Mouse (Mus musculus) lung, postnatal 10 days (tissue): ENCODE results near the gene Cdc40.

Source experiments
- DNase-seq: peaks from one replicate; pipeline ENCODE4 v3.0.0; 2021

Cdc40 gene

DNA sequence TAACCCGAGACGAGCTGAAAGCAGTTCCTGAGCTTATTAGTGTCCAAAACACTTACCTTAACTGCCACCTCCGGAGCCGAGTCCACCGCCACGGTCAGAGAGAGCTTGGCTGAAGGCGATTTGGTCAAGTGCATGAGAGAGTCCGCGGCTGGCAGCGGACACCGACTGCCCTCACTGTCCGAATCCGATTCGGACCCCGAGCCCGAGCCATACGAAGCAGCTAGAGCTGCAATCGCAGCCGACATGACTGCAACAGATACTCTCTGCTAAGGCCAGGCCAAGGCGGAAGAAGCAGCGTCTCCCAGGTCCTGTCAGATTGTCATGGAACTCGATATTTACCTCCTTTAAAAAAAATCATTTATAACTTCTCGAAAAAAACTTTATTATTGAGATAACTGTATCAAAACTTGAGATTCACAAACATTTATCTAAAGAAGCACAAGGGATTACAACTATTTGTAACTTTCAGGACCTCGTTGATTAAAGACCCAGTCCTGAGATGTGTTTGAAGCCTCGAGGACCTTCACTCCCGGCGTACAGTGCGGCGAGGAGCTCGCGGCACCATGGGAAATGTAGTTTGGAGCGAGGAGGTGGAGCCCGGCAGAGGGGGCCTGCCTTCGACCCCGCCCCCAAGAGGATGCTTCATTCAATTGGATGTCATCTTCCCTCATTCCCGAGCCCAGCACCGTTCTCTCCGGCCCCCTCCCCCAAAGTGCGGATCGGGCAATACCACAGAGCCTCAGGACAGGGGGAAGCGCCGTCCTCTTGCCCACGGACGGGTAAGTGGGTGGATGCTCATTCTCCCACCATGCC lies at the start of gene Cdc40, which contains the start of gene Wasf1:
Gene Cdc40 (minus strand): TSS at position 481 of the 813 bp plus-strand sequence.
Gene Wasf1 (plus strand): TSS at position 645 of the 813 bp plus-strand sequence.
- DNase-seq = peak; percentile 99

DNA sequence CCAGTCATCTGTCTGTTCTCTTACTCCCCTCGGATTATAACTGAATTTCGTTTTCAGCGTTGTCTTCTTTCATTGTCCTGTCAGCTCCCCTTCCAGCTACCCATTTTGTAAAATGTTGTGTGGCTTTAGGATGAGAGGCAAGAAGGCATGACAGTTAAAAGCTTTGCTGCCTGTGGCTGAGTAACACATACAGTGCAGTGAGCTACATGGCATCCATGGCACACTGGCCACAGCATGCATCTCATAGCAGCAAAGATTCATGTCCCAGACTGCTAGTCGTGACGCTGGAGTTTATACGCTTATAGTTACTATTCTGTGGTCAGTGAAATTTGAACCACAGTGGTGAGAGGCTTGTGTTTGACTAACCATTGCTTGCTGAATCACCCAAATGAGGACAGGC lies 36.4 kb upstream of the Cdc40 start:
- DNase-seq = no peak

DNA sequence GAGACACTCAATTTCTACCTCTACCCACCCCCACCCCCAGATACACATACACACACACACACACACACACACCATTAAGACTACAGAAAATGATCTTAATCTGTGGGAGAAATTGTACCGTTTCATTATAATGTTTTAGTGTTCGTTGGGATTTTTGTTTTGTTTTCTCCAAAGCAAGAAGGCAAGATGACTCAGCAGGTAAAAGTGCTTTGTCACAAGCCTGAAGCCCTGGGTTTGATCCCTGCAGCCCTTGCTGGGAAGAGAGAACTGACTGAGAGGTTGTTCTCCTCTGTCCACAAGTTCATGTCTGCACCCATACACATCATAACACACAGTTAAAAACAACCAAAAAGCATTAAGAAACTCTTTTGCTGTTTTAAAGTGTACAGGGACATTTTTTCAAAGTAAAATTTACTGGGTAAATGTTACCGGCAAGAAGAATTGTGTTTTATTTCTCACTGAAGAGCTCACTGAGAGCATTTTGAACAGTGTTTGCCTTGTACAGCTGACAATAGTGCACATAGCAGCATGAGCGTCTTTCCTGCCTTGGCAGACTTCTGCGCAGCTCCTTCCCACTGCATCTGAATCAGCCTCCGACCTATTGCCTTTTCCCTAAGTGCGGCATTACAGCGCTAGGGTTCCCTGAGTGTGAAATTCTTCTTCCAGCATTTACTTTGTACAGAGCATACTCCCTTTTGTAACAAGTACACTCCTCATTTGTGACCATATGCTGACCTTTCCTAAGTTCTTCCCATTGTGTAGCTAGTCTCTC lies 35.7 kb upstream of the Cdc40 start:
- no peak for DNase-seq

DNA sequence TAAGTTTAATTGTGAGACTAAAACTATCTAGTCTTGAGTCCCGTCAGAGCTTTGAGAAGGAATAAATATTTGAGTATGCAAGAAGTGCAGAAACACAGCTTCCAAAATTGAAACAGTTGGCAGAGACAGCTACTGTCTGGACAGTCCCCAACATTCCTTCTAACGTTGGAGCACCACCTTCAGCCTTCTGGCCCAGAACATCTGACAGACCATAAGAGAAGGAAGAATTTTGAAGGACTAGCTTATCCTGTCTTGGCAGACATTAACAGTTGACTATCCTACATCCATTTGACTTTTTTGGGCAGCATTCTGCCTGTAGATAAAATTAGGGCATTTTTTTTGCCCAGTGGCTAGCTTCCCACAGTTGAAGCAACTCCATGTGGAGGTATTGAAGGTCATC lies 32.1 kb upstream of the Cdc40 start:
- DNase-seq = no peak

DNA sequence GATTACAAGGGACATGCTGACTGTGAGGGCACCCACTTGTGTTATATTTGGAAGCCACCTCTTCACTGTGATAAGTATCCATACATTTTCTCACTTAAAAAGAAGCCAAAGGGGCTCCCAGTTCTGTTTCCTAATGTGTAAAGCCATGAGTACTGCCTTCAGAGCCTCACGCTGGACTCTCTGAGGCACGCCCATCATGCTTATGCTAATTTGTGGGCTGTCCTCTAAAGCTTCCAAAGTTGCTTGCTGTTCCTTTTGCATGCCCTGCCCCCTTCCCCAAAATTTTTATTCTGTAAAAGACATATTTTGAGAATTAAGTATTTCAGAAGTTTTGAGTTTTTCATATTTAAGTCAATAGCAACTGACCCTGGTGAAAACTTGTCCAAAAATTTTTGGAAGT lies 27.7 kb upstream of the Cdc40 start:
- no peak for DNase-seq

DNA sequence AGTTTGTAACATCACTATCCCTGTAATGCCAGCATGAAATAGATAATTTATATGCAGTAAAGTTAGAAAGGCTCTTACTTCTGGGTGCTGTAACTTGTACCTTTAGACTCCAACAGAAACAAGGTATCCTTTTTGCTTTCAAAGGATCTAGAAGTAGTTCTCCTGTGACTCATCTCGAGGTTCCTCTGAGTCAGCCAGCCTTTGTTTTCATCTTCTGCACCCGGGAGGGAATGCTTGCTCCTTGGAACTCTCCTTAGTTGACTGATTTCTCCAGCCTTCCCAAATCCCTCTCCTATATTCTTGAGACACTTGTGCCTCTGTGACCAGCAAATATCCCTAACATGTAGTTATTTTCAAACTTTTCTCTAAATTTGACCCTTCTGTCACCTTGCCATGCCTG lies 25.5 kb upstream of the Cdc40 start:
- DNase-seq = no peak

DNA sequence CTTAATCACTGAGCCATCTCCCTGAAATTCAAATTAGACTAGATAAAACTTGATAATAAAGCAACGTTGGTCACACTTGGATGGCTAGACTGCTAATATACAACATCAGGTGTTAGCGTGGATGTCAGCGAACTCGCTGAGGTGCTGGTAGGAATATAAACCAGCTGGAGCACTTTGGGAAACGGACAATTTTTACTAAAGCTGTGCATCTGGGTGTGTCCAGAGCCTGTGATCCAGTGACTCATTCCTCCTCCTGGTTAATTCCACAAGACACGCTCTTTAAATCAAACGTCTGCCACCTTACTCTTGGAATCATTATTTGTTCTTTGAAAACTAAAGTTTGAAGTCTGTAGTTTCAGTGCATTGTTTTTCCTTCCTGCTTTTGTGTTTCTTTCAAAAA lies 23.7 kb upstream of the Cdc40 start:
- DNase-seq = no peak

DNA sequence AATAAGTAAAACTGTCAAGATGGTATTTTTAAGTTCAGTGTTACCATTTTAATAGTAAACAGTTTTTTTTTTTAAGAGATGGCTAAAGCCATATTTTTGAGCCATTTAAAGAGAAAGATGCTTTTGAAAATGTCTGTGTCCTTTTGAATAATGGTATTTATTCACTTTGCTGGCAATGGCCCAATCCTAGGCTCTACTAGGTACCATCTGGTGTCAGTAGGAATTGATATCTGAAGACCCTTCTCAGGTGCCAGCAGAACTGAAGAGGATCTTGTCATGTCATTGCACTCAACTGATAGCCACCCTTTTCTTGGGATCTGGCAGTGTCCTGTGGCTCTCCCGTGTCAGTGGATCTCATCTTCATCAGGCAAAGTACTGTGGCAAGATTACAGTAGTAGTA lies 23.0 kb upstream of the Cdc40 start:
- no peak for DNase-seq

DNA sequence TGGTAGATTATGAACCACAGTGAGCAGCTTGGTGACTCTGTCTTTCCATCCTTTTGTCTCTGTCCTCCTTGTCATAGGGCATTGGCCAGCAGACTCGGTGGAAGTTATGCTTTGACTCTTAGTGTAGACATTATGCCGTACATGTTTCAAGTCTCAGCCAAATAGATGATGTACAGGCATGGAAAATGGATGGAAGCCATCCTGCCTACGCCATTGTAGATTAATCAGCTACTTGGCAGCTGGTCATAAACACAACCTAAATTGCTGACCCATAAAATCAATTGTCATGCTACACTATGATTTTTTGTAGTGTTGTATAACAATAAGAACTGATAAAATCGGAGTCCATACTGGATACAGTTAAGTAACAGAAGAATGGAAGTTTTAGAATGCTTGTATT lies 18.7 kb upstream of the Cdc40 start:
- DNase-seq = no peak

DNA sequence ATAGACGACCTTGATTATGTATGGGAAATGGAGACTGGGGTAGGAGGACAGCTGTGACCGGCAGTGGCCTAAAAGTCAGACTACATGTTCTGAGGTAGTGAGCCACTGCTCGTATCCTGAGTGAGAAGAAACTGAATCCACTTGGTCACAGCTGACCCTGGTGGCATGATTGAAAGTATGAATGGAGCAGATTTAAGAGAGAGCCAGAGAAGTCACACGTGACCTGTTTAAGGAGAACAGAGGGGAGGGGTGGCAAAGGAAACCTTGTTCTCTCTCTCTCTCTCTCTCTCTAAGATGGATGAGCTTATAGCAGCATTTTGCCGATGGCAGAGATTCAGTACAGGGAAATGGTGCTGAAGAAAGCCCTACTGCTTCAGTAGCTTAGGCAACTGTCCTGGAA lies 13.5 kb upstream of the Cdc40 start:
- no peak for DNase-seq

DNA sequence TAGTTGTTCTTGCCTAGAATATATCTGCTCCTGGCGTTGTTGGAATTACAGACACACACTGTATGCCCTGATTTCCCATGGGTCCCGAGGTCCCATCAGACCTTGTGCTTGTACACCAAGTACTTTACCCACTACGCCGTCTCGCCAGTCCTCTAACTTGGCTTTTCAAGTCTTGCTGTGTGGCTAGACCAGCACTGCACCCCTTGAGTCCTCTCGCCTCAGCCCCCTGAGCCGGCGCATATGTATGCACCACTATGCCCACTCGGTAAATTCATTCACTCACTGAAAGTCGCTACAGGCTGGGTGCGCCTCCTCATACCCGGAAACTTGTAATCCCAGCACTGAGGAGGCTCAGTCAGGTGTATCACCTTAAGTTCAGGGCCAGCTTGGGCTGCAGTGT lies 12.7 kb upstream of the Cdc40 start:
- DNase-seq = no peak

DNA sequence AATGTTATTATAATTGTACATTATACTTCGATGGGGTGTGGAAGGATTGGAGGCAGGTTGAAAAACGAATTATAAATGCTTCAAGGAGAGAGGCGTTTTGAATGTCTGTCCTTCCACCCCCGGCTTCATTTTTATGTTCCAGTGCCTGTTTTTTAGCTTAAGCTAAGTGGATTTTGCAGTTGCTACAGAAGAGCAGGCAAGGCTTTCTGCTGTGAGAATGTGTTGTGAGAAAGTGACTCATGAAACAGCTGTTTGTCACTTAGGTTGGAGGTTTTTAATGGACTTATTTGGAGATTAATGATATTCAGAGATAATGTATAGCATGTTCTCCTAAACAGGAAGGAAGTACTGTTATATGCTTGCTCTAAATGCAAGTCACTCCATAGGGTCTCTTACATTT lies 6.0 kb upstream of the Cdc40 start:
- DNase-seq = no peak

DNA sequence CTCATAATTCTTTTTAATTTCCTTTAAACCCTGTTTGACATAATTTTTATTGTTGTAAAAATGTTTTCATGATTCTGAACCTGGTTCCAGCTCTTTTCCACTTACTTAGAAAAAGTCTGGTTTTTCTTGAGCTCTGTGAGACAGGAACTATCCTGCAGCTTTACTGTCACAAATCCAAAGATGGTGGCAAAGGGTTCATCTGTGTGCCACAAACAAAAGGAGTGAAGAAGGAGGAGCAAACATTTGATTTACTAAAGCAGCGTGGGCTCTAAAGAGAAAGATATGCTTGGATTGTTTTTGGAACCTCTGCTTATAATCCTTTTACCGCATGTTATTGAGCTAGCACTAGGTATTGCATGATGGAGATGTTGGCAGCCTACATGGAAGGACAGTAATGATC lies 4.2 kb upstream of the Cdc40 start:
- no peak for DNase-seq

DNA sequence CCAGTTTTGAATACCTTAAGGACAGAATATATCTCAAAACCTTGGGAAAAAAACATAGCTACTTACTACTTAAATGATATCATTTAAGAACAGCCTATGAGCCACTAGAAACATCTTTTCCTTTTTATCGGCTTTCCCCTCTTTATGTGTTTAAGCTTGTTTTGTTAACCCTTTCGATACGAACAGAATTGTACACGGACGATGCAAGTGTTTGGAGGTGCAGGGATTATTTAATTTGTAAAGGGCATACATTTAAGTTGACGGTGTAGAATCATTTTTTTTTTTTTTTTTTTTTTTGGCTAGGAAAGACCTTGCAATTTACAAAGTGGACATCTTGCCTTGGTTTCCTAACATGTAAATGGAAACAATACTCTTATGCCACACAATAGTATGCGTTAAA lies 2.3 kb upstream of the Cdc40 start:
- DNase-seq = no peak

DNA sequence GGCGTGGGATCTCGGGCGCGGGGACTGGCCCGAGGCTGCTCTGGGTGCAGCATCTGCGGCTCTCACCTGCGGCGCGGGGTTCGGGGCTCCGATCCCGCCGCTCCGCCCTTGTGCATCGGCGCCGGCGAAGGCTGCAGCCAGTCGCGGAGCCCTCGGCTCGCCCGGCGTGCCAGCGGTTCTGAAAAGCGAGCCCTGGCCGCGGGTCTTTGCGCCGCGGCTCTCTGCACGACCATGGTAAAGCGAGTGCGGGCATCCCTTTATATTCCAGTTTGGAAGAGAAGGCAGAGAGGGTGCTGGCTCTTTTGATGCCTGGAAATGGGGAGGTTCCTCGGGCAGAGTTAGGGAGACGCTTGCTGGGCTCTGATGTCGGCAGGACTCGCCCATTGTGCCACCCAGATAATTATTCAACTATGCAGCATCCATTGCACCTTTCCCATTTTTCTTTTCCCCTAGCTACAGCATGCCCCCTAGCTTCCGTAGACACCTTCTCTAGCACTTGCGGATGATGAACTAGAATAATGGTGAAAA lies 1.2 kb upstream of the Cdc40 start:
- DNase-seq = peak; percentile 14

DNA sequence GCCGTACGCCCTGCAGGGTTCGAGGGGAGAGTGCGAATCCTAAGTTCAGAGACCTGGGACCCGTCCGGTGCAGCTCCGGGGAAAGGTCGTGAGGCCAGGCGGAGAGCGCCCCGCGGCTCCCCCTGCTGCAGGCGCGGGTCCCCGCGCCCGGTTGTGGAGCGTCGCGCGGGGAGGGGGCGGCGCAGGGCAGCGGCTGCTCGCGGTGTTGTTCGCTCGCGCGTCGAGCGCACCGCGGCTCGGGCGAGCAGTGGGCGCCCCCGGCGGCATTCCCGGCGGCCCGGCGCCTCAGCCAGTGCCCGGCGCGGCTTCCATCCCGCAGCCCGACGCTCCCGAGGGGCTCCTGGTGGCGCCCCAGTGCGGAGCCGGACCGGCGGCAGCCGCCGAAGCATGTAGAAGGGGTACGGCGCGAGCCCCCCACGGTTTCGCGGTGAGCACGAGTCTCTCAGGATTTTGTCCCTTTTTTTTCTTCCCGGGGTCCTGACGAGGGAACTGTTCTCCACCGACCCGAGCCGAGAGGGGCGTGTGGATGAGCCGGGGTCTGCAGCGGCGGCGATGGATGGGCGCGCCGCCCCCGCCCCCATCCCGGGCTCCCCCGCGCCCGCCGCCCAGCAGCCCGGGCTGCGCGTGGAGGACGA lies 650 bp upstream of the Cdc40 start:
- no peak for DNase-seq

DNA sequence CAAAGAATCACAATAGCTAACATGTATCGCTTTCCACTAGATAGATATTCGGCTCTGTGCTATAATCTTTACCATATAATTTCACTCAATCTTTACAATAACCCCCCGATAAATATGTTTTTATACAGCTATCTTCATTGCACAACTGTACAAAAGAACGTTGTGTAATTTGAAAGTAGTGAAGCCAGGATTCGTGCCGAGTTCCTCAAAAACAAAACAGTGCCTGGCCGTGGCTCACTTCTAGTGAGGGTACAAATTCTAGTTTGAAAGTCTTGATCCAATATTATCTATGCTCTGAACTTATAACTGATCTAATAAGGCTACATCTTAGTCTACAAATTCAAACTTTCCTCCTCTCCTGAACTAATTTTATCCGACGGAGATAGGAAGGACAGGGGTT lies 778 bp downstream of the Cdc40 start:
- DNase-seq = no peak

DNA sequence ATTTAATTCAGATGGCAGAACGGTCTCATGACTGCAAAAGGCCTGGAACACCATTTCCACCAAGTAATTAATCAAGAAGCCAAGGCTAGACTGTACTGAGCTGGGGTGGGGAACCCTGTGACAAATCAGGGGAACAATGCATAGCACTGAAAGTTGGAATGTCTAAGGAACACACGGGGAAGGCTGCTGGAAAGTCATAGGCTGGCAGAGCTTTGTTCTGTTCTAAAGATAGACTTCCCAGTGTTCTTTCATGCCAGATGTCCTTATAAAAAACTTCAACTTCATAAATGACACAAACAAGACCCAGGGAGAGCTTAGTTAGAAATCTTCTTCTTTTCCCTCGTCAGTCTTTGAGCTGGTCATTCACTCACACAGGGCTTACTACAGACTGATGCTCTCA lies 1.9 kb downstream of the Cdc40 start:
- no peak for DNase-seq

DNA sequence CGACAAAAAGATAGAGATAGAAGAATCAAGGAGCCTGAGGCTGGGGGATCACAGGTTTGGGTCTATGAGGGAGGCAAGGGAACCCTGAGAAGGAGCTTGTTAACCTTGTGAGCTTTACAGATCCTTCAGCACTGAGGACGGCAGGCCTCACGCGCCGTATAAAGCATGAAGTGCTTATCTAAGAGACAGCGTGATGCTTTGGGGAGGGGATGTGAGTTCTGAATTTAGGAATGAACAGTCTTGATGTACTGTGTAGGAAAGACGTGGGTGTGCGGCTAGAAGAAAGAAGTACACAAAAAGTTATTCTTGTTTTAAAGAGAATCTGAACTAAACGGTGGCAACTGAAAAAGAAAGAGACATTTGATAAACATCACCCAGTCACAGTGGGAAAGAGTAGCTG lies 3.1 kb downstream of the Cdc40 start:
- DNase-seq = no peak

DNA sequence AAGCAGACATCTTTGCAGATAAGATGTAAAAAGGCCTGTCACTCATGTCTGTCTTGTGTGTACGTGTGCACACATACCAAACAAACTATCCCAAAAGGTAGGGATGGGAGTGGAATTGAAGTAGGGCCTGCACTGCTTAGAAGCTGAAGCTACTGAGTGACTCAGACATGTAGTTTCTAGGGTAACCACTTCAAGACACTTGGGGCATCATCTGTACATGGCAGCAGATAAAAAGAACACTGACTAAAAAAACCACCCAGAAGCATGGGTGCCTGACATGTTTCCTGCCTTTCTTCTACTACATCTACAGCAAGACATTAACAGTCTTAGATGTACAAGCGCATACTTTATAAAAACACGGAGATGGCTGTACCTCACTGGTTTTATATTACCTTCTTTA lies 4.9 kb downstream of the Cdc40 start:
- DNase-seq = no peak

DNA sequence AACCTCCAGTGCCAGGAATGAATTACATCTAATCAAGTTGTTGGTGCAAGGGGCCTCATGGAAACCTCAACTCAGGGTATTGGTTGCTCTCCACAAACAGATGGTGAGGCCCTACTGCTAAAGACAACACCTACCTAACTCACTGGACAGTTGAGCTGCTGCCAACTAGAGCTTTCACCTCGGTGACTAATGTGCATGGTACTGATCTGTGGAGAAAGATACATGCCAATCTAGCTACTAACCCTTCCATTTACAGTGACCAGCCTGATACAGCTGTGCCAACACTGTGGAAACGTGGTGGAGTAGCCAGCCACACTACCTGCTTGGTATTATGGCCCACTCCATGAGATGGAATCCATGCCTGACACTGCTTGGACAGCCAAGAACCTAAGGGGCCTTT lies 11.1 kb downstream of the Cdc40 start:
- no peak for DNase-seq

DNA sequence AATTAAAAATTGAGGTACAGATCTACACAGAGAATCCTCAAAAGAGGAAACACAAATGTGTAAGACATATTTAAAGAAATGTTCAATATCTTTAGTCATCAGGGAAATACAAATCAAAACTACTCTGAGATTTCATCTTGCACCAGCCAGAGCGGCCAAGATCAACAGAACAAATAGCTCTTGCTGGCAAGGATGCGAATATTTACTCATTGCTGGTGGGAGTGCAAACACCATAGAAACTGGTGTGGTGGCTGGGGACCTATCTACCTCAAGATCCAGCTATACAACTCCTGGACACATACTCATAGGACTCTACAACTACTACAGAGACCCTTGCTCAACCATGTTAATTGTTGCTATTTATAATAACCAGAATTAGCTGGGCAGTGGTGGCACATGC lies 11.8 kb downstream of the Cdc40 start:
- peak; percentile 6 for DNase-seq

DNA sequence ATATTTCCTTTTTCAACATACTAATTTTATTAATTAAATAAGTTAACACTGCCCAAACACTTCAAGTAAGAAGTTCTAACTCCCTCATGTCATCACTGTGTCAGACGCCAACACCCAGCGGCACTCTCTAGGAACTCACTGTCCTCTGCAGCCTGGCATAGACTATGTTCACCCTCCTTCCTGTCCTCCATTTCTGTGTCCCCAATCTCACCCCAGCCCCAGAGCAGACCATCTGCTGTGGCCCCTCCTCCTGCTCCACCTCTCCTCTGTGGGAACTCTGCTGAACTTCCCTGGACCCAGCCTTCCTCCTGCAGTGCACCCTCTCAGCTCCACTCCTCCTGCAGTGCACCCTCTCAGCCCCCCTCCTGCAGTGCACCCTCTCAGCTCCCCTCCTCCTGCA lies 15.0 kb downstream of the Cdc40 start:
- DNase-seq = peak; percentile 33

DNA sequence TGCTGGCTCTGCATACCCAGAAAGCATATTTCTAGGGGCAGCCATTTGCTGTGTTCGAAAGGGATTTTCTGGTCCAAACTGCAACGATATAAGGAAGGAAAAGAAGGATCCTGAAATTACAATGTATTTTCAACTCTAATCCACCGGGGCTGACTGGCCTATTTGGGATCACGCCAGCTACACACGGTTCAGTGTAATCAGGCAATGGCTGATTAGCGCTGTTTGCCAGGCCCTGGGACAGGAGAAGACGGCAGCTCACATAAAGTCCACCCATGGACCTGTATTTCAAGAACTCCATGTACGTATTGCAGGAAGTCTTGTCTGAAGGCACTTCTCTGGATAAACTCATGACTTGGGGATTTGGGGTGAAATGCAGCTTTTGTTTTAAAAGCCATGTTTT lies 25.5 kb downstream of the Cdc40 start:
- no peak for DNase-seq
